Comparison of ENCODE assay signal across 11 mouse cellular contexts in genomic region chrX:81073834-81074233, GRCm38 (mm10). TPM values are rescaled to one million over a fixed set of nuclear protein-coding genes. Genes with fewer than 3 reads are reported as not detected.
DNase-seq lines count a peak whose midpoint lies in the region; ATAC-seq and TF ChIP-seq lines count a peak whose summit lies in the region.
"Had no signal": no experiment of that assay in that cellular context is flagged by ENCODE, and none has a peak within 500 bp of the region (broad histone marks: within the 10 kb centered on the region; RNA-seq: fewer than 3 reads in every experiment).

No protein-coding gene starts in this region.

- peak overlapping the region; percentile 36; the same call in 1 of the 2 replicates for H3K4me2 ChIP-seq in liver, embryonic 11.5 days
- no peak overlapping the region for H3K4me2 ChIP-seq in liver, postnatal 0 days (ENCODE audit: low read depth, low read length)
- H3K4me2 ChIP-seq in forebrain, embryonic 11.5 days (ENCODE audit: low read depth, low read length, severe bottlenecking), result peak overlapping the region; percentile 37; the same call in 1 of the 2 replicates
- H3K4me2 ChIP-seq in hindbrain, embryonic 11.5 days (replicated peaks; ENCODE audit: low read depth, low read length), result peak overlapping the region; percentile 31
- peak overlapping the region; percentile 65 for H3K4me2 ChIP-seq in myocyte (ENCODE audit: low read depth)

- TF ChIP-seq EP300 in liver, postnatal 0 days (IDR thresholded peaks at IDR 0.05; ENCODE audit: low read depth), result no peak

- H3K27ac ChIP-seq in liver, embryonic 11.5 days (ENCODE audit: low read depth, low read length), result no peak overlapping the region
- H3K27ac ChIP-seq in liver, postnatal 0 days (ENCODE audit: low read depth), result no peak overlapping the region
- no peak overlapping the region for H3K27ac ChIP-seq in forebrain, embryonic 11.5 days (ENCODE audit: low read depth, low read length)
- no peak overlapping the region for H3K27ac ChIP-seq in hindbrain, embryonic 11.5 days (ENCODE audit: low read depth, low read length)
- H3K27ac ChIP-seq: macrophage had no signal

- TF ChIP-seq CTCF in liver, postnatal 0 days (IDR thresholded peaks at IDR 0.05; ENCODE audit: low read depth), result no peak

- DNase-seq in liver, embryonic 11.5 days (ENCODE audit: low spot score), result no peak
- no peak for DNase-seq in liver, postnatal 0 days
- no peak for DNase-seq in forebrain, embryonic 11.5 days (ENCODE audit: low spot score)
- no peak for DNase-seq in hindbrain, embryonic 11.5 days (ENCODE audit: low spot score)
- no peak for DNase-seq in gastrocnemius, postnatal 4 days (ENCODE audit: low spot score in 2 of 2)
- no peak for DNase-seq in ovary, postnatal 10 days (ENCODE audit: low spot score)
- DNase-seq: right cerebral cortex, postnatal 25 days had no signal

- WGBS in liver, embryonic 11.5 days, result 46% methylated on average over 4 of the region's 4 CpGs
- 52% methylated on average over 4 of the region's 4 CpGs for WGBS in liver, postnatal 0 days (ENCODE audit: insufficient replicate concordance)
- WGBS in forebrain, embryonic 11.5 days, result 24% methylated on average over 4 of the region's 4 CpGs
- 34% methylated on average over 4 of the region's 4 CpGs for WGBS in hindbrain, embryonic 11.5 days

- no peaks in the 10 kb centered on the region for H3K9me3 ChIP-seq in liver, embryonic 11.5 days (ENCODE audit: control insufficient read depth, low read length)
- H3K9me3 ChIP-seq in liver, postnatal 0 days (ENCODE audit: low read length), result no peaks in the 10 kb centered on the region
- no peaks in the 10 kb centered on the region for H3K9me3 ChIP-seq in forebrain, embryonic 11.5 days (ENCODE audit: control insufficient read depth, low read length)
- no peaks in the 10 kb centered on the region for H3K9me3 ChIP-seq in hindbrain, embryonic 11.5 days (ENCODE audit: control insufficient read depth, low read length)

- peaks cover 79% of the 10 kb centered on the region for H3K79me2 ChIP-seq in myocyte (ENCODE audit: control insufficient read depth, insufficient read depth)

- no peak for ATAC-seq in liver, embryonic 11.5 days (replicated peaks; ENCODE audit: low FRiP score)
- no peak for ATAC-seq in liver, postnatal 0 days
- ATAC-seq in forebrain, embryonic 11.5 days (replicated peaks; ENCODE audit: low FRiP score), result no peak
- ATAC-seq in hindbrain, embryonic 11.5 days (ENCODE audit: low FRiP score), result no peak
- ATAC-seq in inflammation-experienced regulatory T-cells, adult 6 months, result no peak

- no peaks in the 10 kb centered on the region for H3K4me1 ChIP-seq in liver, embryonic 11.5 days (replicated peaks; ENCODE audit: control insufficient read depth, insufficient read depth, low read length)
- 0 out of 2 replicates have a peak, but pooled peaks cover 2% of the 10 kb centered on the region for H3K4me1 ChIP-seq in liver, postnatal 0 days (ENCODE audit: insufficient read depth)
- no peaks in the 10 kb centered on the region for H3K4me1 ChIP-seq in forebrain, embryonic 11.5 days (replicated peaks; ENCODE audit: control insufficient read depth, insufficient read depth, low read length)
- no peaks in the 10 kb centered on the region for H3K4me1 ChIP-seq in hindbrain, embryonic 11.5 days (replicated peaks; ENCODE audit: control insufficient read depth, insufficient read depth, low read length)

- H3K4me3 ChIP-seq in liver, embryonic 11.5 days (ENCODE audit: low read depth, low read length), result no peak overlapping the region
- H3K4me3 ChIP-seq in liver, postnatal 0 days (ENCODE audit: low read depth, low read length), result no peak overlapping the region
- peak overlapping the region; percentile 58 for H3K4me3 ChIP-seq in forebrain, embryonic 11.5 days (ENCODE audit: low read depth, low read length)
- H3K4me3 ChIP-seq in hindbrain, embryonic 11.5 days (ENCODE audit: low read depth, low read length), result peak overlapping the region; percentile 67
- H3K4me3 ChIP-seq in myocyte, result peak overlapping the region; percentile 79
- H3K4me3 ChIP-seq: erythroblast, embryonic 14.5 days had no signal

- no peak overlapping the region for H3ac ChIP-seq in myocyte (ENCODE audit: control insufficient read depth, insufficient read length)

- H3K9ac ChIP-seq in liver, embryonic 11.5 days (ENCODE audit: low read depth, low read length), result no peak overlapping the region
- H3K9ac ChIP-seq in liver, postnatal 0 days (replicated peaks), result no peak overlapping the region
- H3K9ac ChIP-seq in forebrain, embryonic 11.5 days (ENCODE audit: low read length), result no peak overlapping the region
- H3K9ac ChIP-seq in hindbrain, embryonic 11.5 days (ENCODE audit: low read depth, low read length), result no peak overlapping the region

- H3K27me3 ChIP-seq in liver, embryonic 11.5 days (replicated peaks; ENCODE audit: control insufficient read depth, insufficient read depth, low read length), result no peaks in the 10 kb centered on the region
- peaks cover 3% of the 10 kb centered on the region; the same call in 1 of the 2 replicates for H3K27me3 ChIP-seq in liver, postnatal 0 days (ENCODE audit: insufficient read depth, low read length)
- no peaks in the 10 kb centered on the region for H3K27me3 ChIP-seq in forebrain, embryonic 11.5 days (ENCODE audit: control insufficient read depth, insufficient read depth, low read length)
- H3K27me3 ChIP-seq in hindbrain, embryonic 11.5 days (ENCODE audit: control insufficient read depth, insufficient read depth, low read length), result no peaks in the 10 kb centered on the region
- H3K27me3 ChIP-seq in myocyte (ENCODE audit: control insufficient read depth, insufficient read depth, insufficient read length), result no peaks in the 10 kb centered on the region

- no peaks in the 10 kb centered on the region for H3K36me3 ChIP-seq in liver, embryonic 11.5 days (ENCODE audit: control insufficient read depth, insufficient read depth, low read length)
- no peaks in the 10 kb centered on the region for H3K36me3 ChIP-seq in liver, postnatal 0 days (replicated peaks; ENCODE audit: insufficient read depth, low read length)
- no peaks in the 10 kb centered on the region for H3K36me3 ChIP-seq in forebrain, embryonic 11.5 days (ENCODE audit: control insufficient read depth, insufficient read depth, low read length)
- H3K36me3 ChIP-seq in hindbrain, embryonic 11.5 days (ENCODE audit: control insufficient read depth, insufficient read depth, low read length), result no peaks in the 10 kb centered on the region
- no peaks in the 10 kb centered on the region for H3K36me3 ChIP-seq in myocyte (ENCODE audit: control insufficient read depth, insufficient read depth)

- no peak for TF ChIP-seq POLR2A in myocyte (IDR thresholded peaks at IDR 0.05; ENCODE audit: insufficient read length, low read depth)

TF ChIP-seq in myocyte, 11 proteins besides CTCF, POLR2A, EP300 and RAD21:
- TF ChIP-seq POLR2AphosphoS2 (IDR thresholded peaks at IDR 0.05; ENCODE audit: insufficient read length, low read depth), result no peak
- TF ChIP-seq CEBPB (IDR thresholded peaks at IDR 0.05; ENCODE audit: insufficient read depth, poor library complexity, severe bottlenecking), result peak; percentile 66

RNA-seq across cellular contexts. Expression of gene Tmem47, which starts 3.3 kb away (rescaled TPM):
- polyA plus RNA-seq in liver, embryonic 11.5 days (2014; fragmentation: Nextera tagmentation; extraction: Ambion mirVana), result 16.8 and 17.0 TPM in 2 replicates
- polyA plus RNA-seq in liver, postnatal 0 days (2015; fragmentation: Nextera tagmentation; extraction: Ambion mirVana), result 1.7 and 2.0 TPM in 2 replicates
- 60.3 and 65.1 TPM in 2 replicates for polyA plus RNA-seq in forebrain, embryonic 11.5 days (2014; fragmentation: Nextera tagmentation; extraction: Ambion mirVana)
- polyA plus RNA-seq in hindbrain, embryonic 11.5 days (2014; fragmentation: Nextera tagmentation; extraction: Ambion mirVana), result 52.8 and 59.3 TPM in 2 replicates
- 18.4 TPM for polyA plus RNA-seq in myocyte (2012; fragmentation: generic; extraction: Trizol)
- 10 to 100 TPM; 42.4 to 47.8 TPM for total RNA-seq in gastrocnemius, postnatal 4 days (2021)
- polyA plus RNA-seq in inflammation-experienced regulatory T-cells, adult 6 months (2017; shearing (Covaris generic)), result not detected
- polyA plus RNA-seq: erythroblast, embryonic 14.5 days; macrophage had no signal

Comparison
In these comparisons a context has a peak if more than half of its experiments do, and no peak if none do; other contexts are left out.
1. H3K4me3 ChIP-seq: peak in forebrain, embryonic 11.5 days (single experiment), hindbrain, embryonic 11.5 days (single experiment) and myocyte (single experiment); none in liver, embryonic 11.5 days (single experiment) and liver, postnatal 0 days (single experiment).